8 mouse cellular contexts compared by ENCODE assay signal in the genomic region with DNA sequence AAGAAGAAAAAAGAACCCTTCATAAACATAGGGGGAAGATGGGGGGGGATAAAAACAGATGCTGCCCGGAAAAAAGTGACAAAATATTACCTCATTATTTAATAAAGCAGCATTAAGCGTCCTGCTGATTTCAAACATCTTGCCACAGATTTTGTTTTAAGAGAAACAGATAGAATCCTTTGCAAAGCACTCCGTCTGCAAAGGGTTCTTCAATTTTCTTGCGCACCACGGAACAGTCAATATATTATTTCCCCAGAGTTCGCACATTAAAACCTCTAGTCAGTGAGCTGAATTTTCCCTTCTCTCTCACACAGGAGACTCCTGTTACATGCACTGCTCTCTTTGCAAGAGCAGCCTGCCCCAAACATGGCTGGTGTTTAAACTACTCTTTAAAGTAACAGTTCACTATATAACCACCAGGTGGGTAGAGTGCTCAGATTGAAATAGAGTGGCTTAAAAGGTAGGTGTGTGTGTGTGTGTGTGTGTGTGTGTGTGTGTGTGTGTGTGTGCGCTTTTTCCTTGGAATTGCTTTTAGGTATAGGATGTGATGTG.
DNase-seq lines count a peak whose midpoint lies in the region; ATAC-seq and TF ChIP-seq lines count a peak whose summit lies in the region.

No protein-coding gene starts in this region.

- H3K4me3 ChIP-seq in intestine, postnatal 0 days (ENCODE audit: low read depth, low read length), result no peak overlapping the region
- H3K4me3 ChIP-seq in intestine, embryonic 15.5 days (replicated peaks), result no peak overlapping the region
- H3K4me3 ChIP-seq in hindbrain, embryonic 10.5 days, result peak overlapping the region; percentile 42
- peak overlapping the region; percentile 41 for H3K4me3 ChIP-seq in midbrain, postnatal 0 days (ENCODE audit: low read depth, low read length)

- no peak for ATAC-seq in intestine, postnatal 0 days
- ATAC-seq in intestine, embryonic 15.5 days, result no peak
- ATAC-seq in midbrain, postnatal 0 days (ENCODE audit: low FRiP score), result peak; percentile 44; the same call in 1 of the 2 replicates

- H3K4me1 ChIP-seq in intestine, postnatal 0 days (replicated peaks; ENCODE audit: control insufficient read depth, insufficient read depth, low read length), result no peaks in the 10 kb centered on the region
- H3K4me1 ChIP-seq in intestine, embryonic 15.5 days (replicated peaks), result no peaks in the 10 kb centered on the region
- H3K4me1 ChIP-seq in hindbrain, embryonic 10.5 days (replicated peaks), result peaks cover 74% of the 10 kb centered on the region
- H3K4me1 ChIP-seq in midbrain, postnatal 0 days (ENCODE audit: insufficient read depth, low read length), result no peaks in the 10 kb centered on the region

- H3K4me2 ChIP-seq in intestine, postnatal 0 days (replicated peaks; ENCODE audit: low read depth), result no peak overlapping the region
- H3K4me2 ChIP-seq in intestine, embryonic 15.5 days (replicated peaks), result no peak overlapping the region
- H3K4me2 ChIP-seq in midbrain, postnatal 0 days (ENCODE audit: low read depth, low read length, poor library complexity, severe bottlenecking), result peak overlapping the region; percentile 50

- DNase-seq in cerebellum, adult 9-11 months, result peak; percentile 55
- peak; percentile 18 for DNase-seq in hindbrain, embryonic 10.5 days (ENCODE audit: low spot score)
- peak; percentile 81 for DNase-seq in midbrain, postnatal 0 days (ENCODE audit: low spot score)
- no peak for DNase-seq in adrenal gland, postnatal 10 days
- DNase-seq in heart, adult 11 months, result no peak
- DNase-seq in thymus, postnatal 25 days, result no peak

- TF ChIP-seq CTCF in intestine, postnatal 0 days (IDR thresholded peaks at IDR 0.05; ENCODE audit: low read depth), result peak; percentile 28
- peak; percentile 68 for TF ChIP-seq CTCF in midbrain, postnatal 0 days (IDR thresholded peaks at IDR 0.05)

- H3K9me3 ChIP-seq in intestine, postnatal 0 days (ENCODE audit: control insufficient read depth), result no peaks in the 10 kb centered on the region
- H3K9me3 ChIP-seq in intestine, embryonic 15.5 days, result no peaks in the 10 kb centered on the region
- H3K9me3 ChIP-seq in hindbrain, embryonic 10.5 days, result no peaks in the 10 kb centered on the region
- H3K9me3 ChIP-seq in midbrain, postnatal 0 days (ENCODE audit: low read length), result no peaks in the 10 kb centered on the region

- no peaks in the 10 kb centered on the region for H3K36me3 ChIP-seq in intestine, postnatal 0 days (ENCODE audit: control insufficient read depth, insufficient read depth)
- no peaks in the 10 kb centered on the region for H3K36me3 ChIP-seq in intestine, embryonic 15.5 days
- H3K36me3 ChIP-seq in hindbrain, embryonic 10.5 days, result no peaks in the 10 kb centered on the region
- H3K36me3 ChIP-seq in midbrain, postnatal 0 days (ENCODE audit: insufficient read depth, low read length), result no peaks in the 10 kb centered on the region

- no peaks in the 10 kb centered on the region for H3K27me3 ChIP-seq in intestine, postnatal 0 days (replicated peaks; ENCODE audit: control insufficient read depth, insufficient read depth, low read length)
- H3K27me3 ChIP-seq in intestine, embryonic 15.5 days (replicated peaks), result no peaks in the 10 kb centered on the region
- no peaks in the 10 kb centered on the region for H3K27me3 ChIP-seq in hindbrain, embryonic 10.5 days (ENCODE audit: insufficient read depth, poor library complexity, severe bottlenecking)
- H3K27me3 ChIP-seq in midbrain, postnatal 0 days (ENCODE audit: insufficient read depth, low read length), result no peaks in the 10 kb centered on the region

- no peak overlapping the region for H3K27ac ChIP-seq in intestine, postnatal 0 days (ENCODE audit: low read depth, low read length)
- H3K27ac ChIP-seq in intestine, embryonic 15.5 days, result no peak overlapping the region
- peak overlapping the region; percentile 92 for H3K27ac ChIP-seq in hindbrain, embryonic 10.5 days
- 0 out of 2 replicates have a peak overlapping the region, but pooled peaks have one; percentile 55 for H3K27ac ChIP-seq in midbrain, postnatal 0 days (ENCODE audit: low read depth, low read length)

- WGBS in intestine, postnatal 0 days, result 76% methylated on average over 7 of the region's 7 CpGs
- 57% methylated on average over 7 of the region's 7 CpGs for WGBS in intestine, embryonic 15.5 days
- 66% methylated on average over 7 of the region's 7 CpGs for WGBS in hindbrain, embryonic 10.5 days
- WGBS in midbrain, postnatal 0 days, result 44% methylated on average over 7 of the region's 7 CpGs

- H3K9ac ChIP-seq in intestine, postnatal 0 days (ENCODE audit: low read depth, low read length), result no peak overlapping the region
- no peak overlapping the region for H3K9ac ChIP-seq in intestine, embryonic 15.5 days
- H3K9ac ChIP-seq in midbrain, postnatal 0 days (replicated peaks; ENCODE audit: low read length, poor library complexity, severe bottlenecking), result peak overlapping the region; percentile 50

Comparison
In these comparisons a context has a peak if more than half of its experiments do, and no peak if none do; other contexts are left out.
1. H3K27ac ChIP-seq: peak in hindbrain, embryonic 10.5 days (single experiment) and midbrain, postnatal 0 days (single experiment); none in intestine, postnatal 0 days (single experiment) and intestine, embryonic 15.5 days (single experiment).
2. H3K4me3 ChIP-seq: peak in hindbrain, embryonic 10.5 days (single experiment) and midbrain, postnatal 0 days (single experiment); none in intestine, postnatal 0 days (single experiment) and intestine, embryonic 15.5 days (single experiment).
3. DNase-seq: peak in cerebellum, adult 9-11 months (single experiment), hindbrain, embryonic 10.5 days (single experiment) and midbrain, postnatal 0 days (single experiment); none in adrenal gland, postnatal 10 days (single experiment), heart, adult 11 months (single experiment) and thymus, postnatal 25 days (single experiment).